Mouse (Mus musculus): ENCODE measurements at regions not wholly inside any gene's neighbourhood (a gene's known extent, or its start where the extent isn't known, plus 50 kb on each side); places are given as distances from the start of the nearest gene placed in this dataset.
A peak's percentile ranks its signal among the peaks of the same experiment; 100 is the strongest.

- Histone ChIP-seq H3K9ac (no peak overlapping the region), H3K4me2 (no peak overlapping the region), H3K27me3 (no peaks in the 10 kb centered on the region), H3K36me3 (no peaks in the 10 kb centered on the region), H3K27ac (no peak overlapping the region), H3K9me3 (no peaks in the 10 kb centered on the region), H3K4me1 (peaks cover 15% of the 10 kb centered on the region), H3K4me3 (no peak overlapping the region)
- ATAC-seq (ENCODE audit: insufficient number of reproducible peaks, low FRiP score, low TSS enrichment, low read depth) = no peak
- 88% methylated on average over 2 of the region's 2 CpGs for WGBS
Measured at GRCm38 (mm10) chr15:36872566-36872965, 135.0 kb downstream of the Zfp706 start.

GRCm38 (mm10) chr15:36870717-36871116 is 136.9 kb downstream of the Zfp706 start:
- H3K4me3 ChIP-seq = no peak overlapping the region
- no peaks in the 10 kb centered on the region for H3K9me3 ChIP-seq
- no peaks in the 10 kb centered on the region for H3K36me3 ChIP-seq
- H3K9ac ChIP-seq = no peak overlapping the region
- H3K27me3 ChIP-seq = no peaks in the 10 kb centered on the region
- ATAC-seq (ENCODE audit: insufficient number of reproducible peaks, low FRiP score, low TSS enrichment, low read depth) = no peak
- H3K4me2 ChIP-seq = no peak overlapping the region
- H3K27ac ChIP-seq = no peak overlapping the region
- 93% methylated on average over 7 of the region's 7 CpGs for WGBS
- H3K4me1 ChIP-seq = peaks cover 15% of the 10 kb centered on the region

- WGBS = 84% methylated on average over 9 of the region's 9 CpGs
- H3K9me3 ChIP-seq = no peaks in the 10 kb centered on the region
- no peaks in the 10 kb centered on the region for H3K27me3 ChIP-seq
- no peak overlapping the region for H3K4me3 ChIP-seq
- H3K27ac ChIP-seq = no peak overlapping the region
- H3K9ac ChIP-seq = no peak overlapping the region
- H3K36me3 ChIP-seq = no peaks in the 10 kb centered on the region
- peaks cover 15% of the 10 kb centered on the region for H3K4me1 ChIP-seq
- no peak for ATAC-seq (ENCODE audit: insufficient number of reproducible peaks, low FRiP score, low TSS enrichment, low read depth)
- H3K4me2 ChIP-seq = no peak overlapping the region
Measured at GRCm38 (mm10) chr15:36870094-36870493, 137.5 kb downstream of the Zfp706 start.

- ATAC-seq (ENCODE audit: insufficient number of reproducible peaks, low FRiP score, low TSS enrichment, low read depth) = no peak
- Histone ChIP-seq H3K4me2 (no peak overlapping the region), H3K27me3 (no peaks in the 10 kb centered on the region), H3K36me3 (no peaks in the 10 kb centered on the region), H3K9ac (no peak overlapping the region), H3K4me3 (no peak overlapping the region), H3K9me3 (no peaks in the 10 kb centered on the region), H3K27ac (no peak overlapping the region), H3K4me1 (no peaks in the 10 kb centered on the region)
- WGBS = 44% methylated on average over 1 of the region's 1 CpGs
Measured at GRCm38 (mm10) chr15:36866088-36866487, 141.5 kb downstream of the Zfp706 start.

GRCm38 (mm10) chr15:36865332-36865731 is 142.2 kb downstream of the Zfp706 start:
- Histone ChIP-seq H3K36me3 (no peaks in the 10 kb centered on the region), H3K27ac (no peak overlapping the region), H3K4me2 (no peak overlapping the region), H3K4me1 (no peaks in the 10 kb centered on the region), H3K9me3 (no peaks in the 10 kb centered on the region), H3K4me3 (no peak overlapping the region), H3K9ac (no peak overlapping the region), H3K27me3 (no peaks in the 10 kb centered on the region)
- ATAC-seq (ENCODE audit: insufficient number of reproducible peaks, low FRiP score, low TSS enrichment, low read depth) = no peak
- 64% methylated on average over 3 of the region's 3 CpGs for WGBS

- H3K4me2 ChIP-seq = no peak overlapping the region
- ATAC-seq (ENCODE audit: insufficient number of reproducible peaks, low FRiP score, low TSS enrichment, low read depth) = no peak
- H3K36me3 ChIP-seq = no peaks in the 10 kb centered on the region
- H3K4me3 ChIP-seq = no peak overlapping the region
- no peak overlapping the region for H3K27ac ChIP-seq
- no peaks in the 10 kb centered on the region for H3K27me3 ChIP-seq
- no peak overlapping the region for H3K9ac ChIP-seq
- H3K9me3 ChIP-seq = no peaks in the 10 kb centered on the region
- H3K4me1 ChIP-seq = no peaks in the 10 kb centered on the region
- 54% methylated on average over 2 of the region's 2 CpGs for WGBS
Measured at GRCm38 (mm10) chr15:36864046-36864445, 143.5 kb downstream of the Zfp706 start.

- no peak overlapping the region for H3K4me2 ChIP-seq
- no peaks in the 10 kb centered on the region for H3K27me3 ChIP-seq
- no peak overlapping the region for H3K9ac ChIP-seq
- ATAC-seq (ENCODE audit: insufficient number of reproducible peaks, low FRiP score, low TSS enrichment, low read depth) = no peak
- WGBS = 79% methylated on average over 4 of the region's 4 CpGs
- no peak overlapping the region for H3K27ac ChIP-seq
- H3K36me3 ChIP-seq = no peaks in the 10 kb centered on the region
- peaks cover 9% of the 10 kb centered on the region; the same call in 1 of the 2 replicates for H3K4me1 ChIP-seq
- H3K9me3 ChIP-seq = no peaks in the 10 kb centered on the region
- no peak overlapping the region for H3K4me3 ChIP-seq
Measured at GRCm38 (mm10) chr15:36858711-36859110, 148.9 kb downstream of the Zfp706 start.

- 78% methylated on average over 1 of the region's 1 CpGs for WGBS
- ATAC-seq (ENCODE audit: insufficient number of reproducible peaks, low FRiP score, low TSS enrichment, low read depth) = no peak
- Histone ChIP-seq H3K27me3 (no peaks in the 10 kb centered on the region), H3K9me3 (no peaks in the 10 kb centered on the region), H3K4me2 (no peak overlapping the region), H3K36me3 (no peaks in the 10 kb centered on the region), H3K27ac (no peak overlapping the region), H3K4me1 (peaks cover 9% of the 10 kb centered on the region; the same call in 1 of the 2 replicates), H3K4me3 (no peak overlapping the region), H3K9ac (no peak overlapping the region)
Measured at GRCm38 (mm10) chr15:36857622-36858021, 150.0 kb downstream of the Zfp706 start.

- H3K9me3 ChIP-seq = no peaks in the 10 kb centered on the region
- no peak overlapping the region for H3K4me2 ChIP-seq
- H3K27ac ChIP-seq = peak overlapping the region; percentile 35; the same call in 1 of the 2 replicates
- H3K36me3 ChIP-seq = no peaks in the 10 kb centered on the region
- 51% methylated on average over 7 of the region's 7 CpGs for WGBS
- H3K4me1 ChIP-seq = peaks cover 9% of the 10 kb centered on the region; the same call in 1 of the 2 replicates
- H3K4me3 ChIP-seq = no peak overlapping the region
- H3K27me3 ChIP-seq = no peaks in the 10 kb centered on the region
- no peak overlapping the region for H3K9ac ChIP-seq
- ATAC-seq (ENCODE audit: insufficient number of reproducible peaks, low FRiP score, low TSS enrichment, low read depth) = no peak
Measured at GRCm38 (mm10) chr15:36855550-36856131, 151.9 kb downstream of the Zfp706 start.

- no peaks in the 10 kb centered on the region for H3K27me3 ChIP-seq
- no peak overlapping the region for H3K4me3 ChIP-seq
- peaks cover 9% of the 10 kb centered on the region; the same call in 1 of the 2 replicates for H3K4me1 ChIP-seq
- no peak overlapping the region for H3K27ac ChIP-seq
- 46% methylated on average over 6 of the region's 6 CpGs for whole genome bisulfite sequencing
- no peaks in the 10 kb centered on the region for H3K9me3 ChIP-seq
- no peaks in the 10 kb centered on the region for H3K36me3 ChIP-seq
- no peak overlapping the region for H3K9ac ChIP-seq
- no peak for ATAC-seq (ENCODE audit: insufficient number of reproducible peaks, low FRiP score, low TSS enrichment, low read depth)
- H3K4me2 ChIP-seq = no peak overlapping the region
Measured at GRCm38 (mm10) chr15:36854900-36855321, 152.7 kb downstream of the Zfp706 start.

- Histone ChIP-seq H3K27ac (no peak overlapping the region), H3K27me3 (no peaks in the 10 kb centered on the region), H3K9ac (no peak overlapping the region), H3K4me3 (no peak overlapping the region), H3K4me2 (no peak overlapping the region), H3K9me3 (no peaks in the 10 kb centered on the region), H3K4me1 (peaks cover 9% of the 10 kb centered on the region; the same call in 1 of the 2 replicates), H3K36me3 (no peaks in the 10 kb centered on the region)
- ATAC-seq (ENCODE audit: insufficient number of reproducible peaks, low FRiP score, low TSS enrichment, low read depth) = no peak
- 62% methylated on average over 6 of the region's 6 CpGs for WGBS
Measured at GRCm38 (mm10) chr15:36852229-36852821, 155.2 kb downstream of the Zfp706 start.

GRCm38 (mm10) chr15:36848238-36848637 is 159.3 kb downstream of the Zfp706 start:
- no peak overlapping the region for H3K4me3 ChIP-seq
- H3K4me1 ChIP-seq = no peaks in the 10 kb centered on the region
- no peak for ATAC-seq (ENCODE audit: insufficient number of reproducible peaks, low FRiP score, low TSS enrichment, low read depth)
- H3K36me3 ChIP-seq = no peaks in the 10 kb centered on the region
- WGBS = 37% methylated on average over 5 of the region's 5 CpGs
- H3K27me3 ChIP-seq = no peaks in the 10 kb centered on the region
- H3K4me2 ChIP-seq = no peak overlapping the region
- no peak overlapping the region for H3K27ac ChIP-seq
- H3K9me3 ChIP-seq = no peaks in the 10 kb centered on the region
- H3K9ac ChIP-seq = no peak overlapping the region

Measured in limb, embryonic 15.5 days (tissue).